Mouse (Mus musculus) embryonic facial prominence, embryonic 14.5 days (tissue): ENCODE measurements around the gene Gpnmb. TPM values are rescaled to one million over a fixed set of nuclear protein-coding genes. Genes with fewer than 3 reads are reported as not detected.
A peak's percentile ranks its signal among the peaks of the same experiment; 100 is the strongest.

Source experiments
- ATAC-seq: fragments of 200-750 bp; cut with Nextera tagmentation; 2 replicates; pipeline ENCODE4 v1.8.0; 2017; ENCODE audit warnings: low read depth, moderate number of reproducible peaks, moderate TSS enrichment
- DNase-seq: peaks from one replicate; pipeline ENCODE4 v3.0.0-alpha.2; 2015; ENCODE audit warnings: low spot score
- H3K27ac ChIP-seq: fragments of 300-500 bp; sonication (generic); replicated peaks from 2 replicates; pipeline ENCODE4 v1.5.1; 2014; ENCODE audit warnings: low read depth, mild to moderate bottlenecking, low read length, moderate library complexity
- H3K27me3 ChIP-seq: fragments of 300-500 bp; sonication (generic); replicated peaks from 2 replicates; pipeline ENCODE4 v1.6.1; 2014; ENCODE audit warnings: low read length; ENCODE audit not compliant: control insufficient read depth, insufficient read depth
- H3K36me3 ChIP-seq: fragments of 300-500 bp; sonication (generic); 2 replicates; pipeline ENCODE4 v1.6.1; 2014; ENCODE audit warnings: low read length, mixed read lengths; ENCODE audit not compliant: control insufficient read depth, insufficient read depth
- H3K4me1 ChIP-seq: fragments of 300-500 bp; sonication (generic); 2 replicates; pipeline ENCODE4 v1.6.1; 2014; ENCODE audit warnings: antibody characterized with exemption, low read length; ENCODE audit not compliant: control insufficient read depth, insufficient read depth
- H3K4me2 ChIP-seq: fragments of 300-500 bp; sonication (generic); 2 replicates; pipeline ENCODE4 v1.6.1; 2014; ENCODE audit warnings: low read depth, mild to moderate bottlenecking, low read length, moderate library complexity, mixed read lengths
- H3K4me3 ChIP-seq: fragments of 300-500 bp; sonication (generic); 2 replicates; pipeline ENCODE4 v1.5.1; 2014; ENCODE audit warnings: low read depth, mild to moderate bottlenecking, low read length
- H3K9ac ChIP-seq: fragments of 300-500 bp; sonication (generic); 2 replicates; pipeline ENCODE4 v1.6.1; 2014; ENCODE audit warnings: low read depth, mild to moderate bottlenecking, low read length, moderate library complexity, mixed read lengths
- H3K9me3 ChIP-seq: fragments of 300-500 bp; sonication (generic); 2 replicates; pipeline ENCODE4 v1.6.1; 2016; ENCODE audit warnings: low read length; ENCODE audit not compliant: control insufficient read depth
- WGBS: fragments of 180-500 bp; shearing (Covaris S2); extraction: QIAGEN DNeasy Blood & Tissue Kit; methylation state at CpG from one replicate; pipeline ENCODE4 v1.1.7; 2014; 5-methylcytosine and 5-hydroxymethylcytosine counted together
- polyA plus RNA-seq: library from polyadenylated mRNA; unstranded; fragments of >200 nt; fragmentation: Nextera tagmentation; extraction: Ambion mirVana; gene quantifications from 2 replicates; pipeline ENCODE4 v1.2.1, GENCODE M21; 2014

The Gpnmb gene
- polyA plus RNA-seq, 1 experiment from 2014 or later, result 1.6 TPM

DNA sequence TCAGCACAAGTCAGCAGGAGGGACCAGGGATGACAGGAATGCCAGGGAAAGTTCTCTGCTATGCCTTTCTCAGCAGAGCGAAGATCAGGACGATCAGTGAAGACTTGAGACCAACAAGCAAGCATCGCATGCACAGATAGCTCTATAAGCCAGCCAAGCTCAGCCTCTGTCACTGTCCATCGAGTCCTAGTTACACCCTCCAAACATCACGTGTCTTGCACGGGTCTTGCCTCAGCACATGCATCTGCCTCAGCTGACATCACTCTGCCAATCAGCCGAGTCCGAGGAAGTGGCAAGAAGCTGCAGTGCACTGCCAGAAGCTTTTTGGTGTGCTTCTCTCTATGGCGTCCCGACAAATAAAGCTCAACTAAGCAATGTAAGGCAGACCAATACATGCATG is 13.0 kb upstream of the Gpnmb start:
- H3K4me2 ChIP-seq, result no peak overlapping the region
- no peak overlapping the region for H3K4me3 ChIP-seq
- 83% methylated on average over 10 of the region's 10 CpGs for WGBS
- no peak overlapping the region for H3K9ac ChIP-seq
- no peaks in the 10 kb centered on the region for H3K9me3 ChIP-seq
- DNase-seq, result no peak
- H3K27me3 ChIP-seq, result no peaks in the 10 kb centered on the region
- ATAC-seq, result no peak
- H3K36me3 ChIP-seq, result no peaks in the 10 kb centered on the region
- H3K27ac ChIP-seq, result no peak overlapping the region
- no peaks in the 10 kb centered on the region for H3K4me1 ChIP-seq

DNA sequence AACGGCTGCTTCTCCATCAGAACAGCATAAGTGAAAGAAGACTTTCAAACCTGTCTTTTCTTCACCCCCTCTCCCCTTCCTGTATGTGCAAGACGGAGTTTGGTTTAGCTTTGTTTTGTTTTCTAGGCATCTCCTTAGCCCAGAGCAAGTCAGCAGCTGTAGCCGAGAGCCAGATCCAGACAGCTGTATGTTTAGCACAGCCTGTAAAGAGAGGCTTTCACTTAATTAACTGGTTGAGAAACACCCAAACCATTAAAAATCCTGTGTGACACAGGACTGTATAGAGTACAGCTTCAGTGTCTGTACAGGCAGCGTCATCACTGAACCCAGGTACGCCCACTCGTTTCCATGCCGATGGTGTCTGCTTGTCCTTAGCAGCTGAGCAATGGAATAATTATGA is 11.1 kb upstream of the Gpnmb start:
- Histone ChIP-seq H3K36me3 (no peaks in the 10 kb centered on the region), H3K4me2 (no peak overlapping the region), H3K27me3 (no peaks in the 10 kb centered on the region), H3K4me1 (no peaks in the 10 kb centered on the region), H3K4me3 (no peak overlapping the region), H3K27ac (no peak overlapping the region), H3K9ac (no peak overlapping the region), H3K9me3 (no peaks in the 10 kb centered on the region)
- WGBS, result 75% methylated on average over 7 of the region's 7 CpGs
- ATAC-seq, result no peak
- no peak for DNase-seq

DNA sequence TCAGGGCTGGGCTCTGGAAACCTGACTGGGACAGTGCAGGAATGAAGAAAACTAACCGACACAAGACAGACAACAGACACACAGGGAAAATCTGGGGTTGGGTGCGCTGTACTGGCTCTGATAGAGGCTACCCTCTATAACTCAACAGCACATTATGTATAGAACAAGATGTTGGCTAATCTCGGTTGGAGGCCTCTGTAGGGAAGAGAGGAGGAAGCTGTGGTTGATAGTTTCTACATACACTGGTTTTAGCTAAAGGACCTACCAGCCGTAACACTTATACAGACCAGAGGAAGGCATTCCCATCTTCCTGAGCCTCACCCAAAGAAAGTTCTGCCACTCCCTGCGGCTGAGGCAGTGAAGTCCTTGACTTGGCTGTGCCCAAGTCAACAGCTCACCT is 9.8 kb upstream of the Gpnmb start:
- DNase-seq (no peak), ATAC-seq (no peak)
- Histone ChIP-seq H3K4me2 (no peak overlapping the region), H3K36me3 (no peaks in the 10 kb centered on the region), H3K27ac (no peak overlapping the region), H3K27me3 (no peaks in the 10 kb centered on the region), H3K9me3 (no peaks in the 10 kb centered on the region), H3K4me3 (no peak overlapping the region), H3K9ac (no peak overlapping the region), H3K4me1 (no peaks in the 10 kb centered on the region)
- 86% methylated on average over 5 of the region's 5 CpGs for WGBS

DNA sequence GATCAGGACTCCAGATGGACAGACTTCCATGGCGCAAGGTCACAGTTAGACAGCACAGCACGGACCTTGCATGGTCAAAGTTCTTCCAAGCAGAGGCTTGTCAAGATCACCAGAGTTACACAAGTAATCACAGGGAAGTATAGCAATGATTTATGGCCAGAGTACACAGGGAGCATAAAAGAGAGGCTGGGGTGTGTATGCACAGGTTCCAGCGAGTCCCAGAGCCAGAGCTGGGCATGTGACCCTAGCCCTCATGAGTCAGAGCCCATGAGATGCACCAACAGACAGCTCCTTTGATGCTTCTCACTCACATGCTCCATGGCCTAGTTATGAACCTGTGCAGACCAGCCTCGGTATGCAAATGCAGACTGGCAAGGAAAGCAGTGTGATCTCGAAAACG is 8.3 kb upstream of the Gpnmb start:
- H3K27me3 ChIP-seq, result no peaks in the 10 kb centered on the region
- DNase-seq (no peak), ATAC-seq (no peak)
- no peak overlapping the region for H3K4me3 ChIP-seq
- H3K9me3 ChIP-seq, result no peaks in the 10 kb centered on the region
- no peaks in the 10 kb centered on the region for H3K36me3 ChIP-seq
- no peaks in the 10 kb centered on the region for H3K4me1 ChIP-seq
- 81% methylated on average over 6 of the region's 6 CpGs for WGBS
- H3K4me2 ChIP-seq, result no peak overlapping the region
- no peak overlapping the region for H3K9ac ChIP-seq
- H3K27ac ChIP-seq, result no peak overlapping the region

DNA sequence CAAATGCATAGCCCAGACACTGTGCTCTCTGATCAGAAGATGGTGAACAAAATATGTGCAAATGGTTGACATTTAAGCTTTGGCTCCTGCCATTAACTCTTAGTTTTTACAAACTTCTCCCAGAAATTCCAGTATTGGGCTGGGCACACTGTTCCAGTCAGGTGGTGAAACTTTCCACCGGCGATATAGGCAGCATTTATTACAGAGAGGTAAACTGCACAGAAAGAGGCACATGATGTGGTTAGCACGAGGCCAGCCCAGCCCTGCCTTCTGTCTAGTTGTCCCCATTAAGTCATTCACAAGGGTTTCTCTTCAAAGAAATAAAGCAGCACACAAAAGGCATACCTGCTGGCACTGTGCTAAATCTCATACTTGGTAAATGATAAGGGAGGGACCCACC is 7.6 kb upstream of the Gpnmb start:
- no peaks in the 10 kb centered on the region for H3K4me1 ChIP-seq
- no peak for DNase-seq
- H3K9me3 ChIP-seq, result no peaks in the 10 kb centered on the region
- WGBS, result 79% methylated on average over 3 of the region's 3 CpGs
- no peak overlapping the region for H3K4me3 ChIP-seq
- no peak overlapping the region for H3K4me2 ChIP-seq
- H3K27ac ChIP-seq, result no peak overlapping the region
- no peak overlapping the region for H3K9ac ChIP-seq
- no peaks in the 10 kb centered on the region for H3K27me3 ChIP-seq
- no peaks in the 10 kb centered on the region for H3K36me3 ChIP-seq
- ATAC-seq, result no peak

DNA sequence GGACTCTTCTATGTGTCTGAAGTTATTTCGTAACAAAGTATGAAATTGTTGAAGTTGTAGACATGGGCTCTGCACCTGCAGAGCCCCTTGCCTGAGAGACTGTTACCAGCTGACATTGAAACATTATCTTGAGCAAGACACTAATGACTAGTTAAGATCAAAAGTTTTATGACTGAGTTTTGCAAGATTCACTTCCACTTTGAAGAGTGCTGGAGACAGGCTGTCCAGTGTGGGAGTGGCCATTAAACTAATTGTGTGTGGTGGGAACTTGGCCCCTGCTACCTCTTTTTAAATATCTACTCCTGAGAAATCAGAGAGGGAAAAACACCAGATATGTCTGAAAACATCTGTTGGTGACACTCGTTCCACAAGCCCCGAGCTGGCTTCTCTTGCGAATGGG is 5.1 kb upstream of the Gpnmb start:
- H3K27me3 ChIP-seq, result no peaks in the 10 kb centered on the region
- no peak overlapping the region for H3K9ac ChIP-seq
- 68% methylated on average over 4 of the region's 4 CpGs for WGBS
- H3K4me3 ChIP-seq, result no peak overlapping the region
- no peaks in the 10 kb centered on the region for H3K36me3 ChIP-seq
- no peaks in the 10 kb centered on the region for H3K9me3 ChIP-seq
- H3K4me2 ChIP-seq, result no peak overlapping the region
- ATAC-seq, result no peak
- no peaks in the 10 kb centered on the region for H3K4me1 ChIP-seq
- DNase-seq, result no peak
- H3K27ac ChIP-seq, result no peak overlapping the region

DNA sequence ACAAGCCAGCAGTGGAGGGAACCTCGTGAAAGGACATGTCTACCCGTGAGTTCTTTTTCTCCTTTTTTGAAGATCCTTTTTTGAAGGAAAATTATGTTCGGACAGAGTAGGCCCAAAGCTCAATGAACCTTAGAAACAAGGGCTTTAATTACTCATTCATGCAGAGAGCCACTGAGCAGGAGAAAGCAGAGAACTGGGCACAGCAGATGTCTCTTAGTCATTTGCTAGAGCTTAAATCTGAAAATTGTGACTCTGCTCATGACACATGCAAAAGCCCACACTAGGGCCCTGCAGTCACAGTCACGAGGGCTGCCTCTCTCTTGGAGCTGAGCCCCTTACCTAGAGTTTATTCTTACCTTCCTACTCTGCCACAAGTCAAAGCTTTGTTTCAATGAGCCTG is 3.6 kb upstream of the Gpnmb start:
- Histone ChIP-seq H3K36me3 (no peaks in the 10 kb centered on the region), H3K9me3 (no peaks in the 10 kb centered on the region), H3K9ac (no peak overlapping the region), H3K4me3 (no peak overlapping the region), H3K27ac (no peak overlapping the region), H3K4me2 (no peak overlapping the region), H3K27me3 (no peaks in the 10 kb centered on the region), H3K4me1 (0 out of 2 replicates have a peak, but pooled peaks cover 3% of the 10 kb centered on the region)
- ATAC-seq, result no peak
- 70% methylated on average over 4 of the region's 4 CpGs for WGBS
- DNase-seq, result no peak

DNA sequence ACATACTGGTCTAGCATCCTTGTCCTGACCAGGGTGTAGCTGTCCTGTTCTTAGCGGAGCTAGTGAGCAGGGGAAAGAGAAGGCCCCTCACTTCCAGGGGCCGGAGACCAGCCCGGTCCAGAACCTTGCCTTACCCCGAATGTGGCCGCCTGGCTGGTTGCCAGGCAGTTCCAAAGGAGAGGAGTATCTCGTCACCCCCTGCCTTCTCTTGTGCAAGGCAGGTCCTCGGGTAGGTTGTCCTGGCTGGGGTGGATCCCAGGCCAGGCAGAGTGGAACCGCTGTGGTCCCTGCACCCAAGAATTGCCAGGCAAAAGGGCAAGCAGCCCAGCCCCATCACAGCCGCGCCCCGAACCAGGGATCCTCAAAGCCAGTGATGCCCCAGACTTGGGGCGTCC is 919 bp downstream of the Gpnmb start:
- Histone ChIP-seq H3K4me1 (0 out of 2 replicates have a peak, but pooled peaks cover 3% of the 10 kb centered on the region), H3K27ac (no peak overlapping the region), H3K4me2 (no peak overlapping the region), H3K9ac (no peak overlapping the region), H3K4me3 (no peak overlapping the region), H3K9me3 (no peaks in the 10 kb centered on the region), H3K36me3 (no peaks in the 10 kb centered on the region), H3K27me3 (no peaks in the 10 kb centered on the region)
- 78% methylated on average over 10 of the region's 12 CpGs for WGBS
- ATAC-seq (no peak), DNase-seq (no peak)

DNA sequence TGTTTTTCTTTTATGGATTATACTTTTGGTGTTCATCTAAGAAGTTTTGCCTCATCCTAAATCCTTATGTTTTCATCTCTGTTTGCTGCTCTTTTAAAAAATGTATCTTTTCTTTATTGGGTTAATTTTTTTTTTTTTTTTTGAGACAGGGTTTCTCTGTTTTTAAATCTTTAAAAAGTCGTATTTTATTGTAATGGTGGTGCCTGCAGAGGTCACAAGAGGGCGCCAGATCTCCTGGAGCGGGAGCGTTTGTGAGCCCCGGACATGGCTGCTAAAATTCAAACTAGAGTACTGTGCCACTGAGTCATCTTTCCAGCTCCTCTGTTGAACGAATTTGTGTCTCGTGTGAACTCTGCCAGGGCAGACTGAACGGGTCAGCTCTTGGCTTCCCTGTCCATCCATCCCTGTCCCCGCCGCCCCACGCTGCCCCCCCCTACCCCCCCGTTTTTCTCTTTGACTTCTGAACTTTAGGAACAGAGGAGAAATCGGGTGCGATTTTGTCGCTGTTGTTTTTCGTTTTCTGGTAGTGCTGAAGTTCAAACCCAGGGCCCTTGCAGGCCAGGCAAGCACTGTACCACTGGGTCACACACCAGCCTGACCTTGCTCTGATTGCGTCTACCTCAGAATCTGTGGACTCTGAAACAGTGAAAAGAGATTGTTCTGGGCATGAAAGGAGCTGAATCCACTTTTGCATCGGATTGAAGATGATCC is 3.3 kb downstream of the Gpnmb start:
- DNase-seq (peak; percentile 80), ATAC-seq (no peak; the same call in 1 of the 2 replicates)
- H3K4me2 ChIP-seq, result peak overlapping the region; percentile 43
- H3K4me1 ChIP-seq, result 0 out of 2 replicates have a peak, but pooled peaks cover 3% of the 10 kb centered on the region
- peak overlapping the region; percentile 60 for H3K9ac ChIP-seq
- H3K27ac ChIP-seq, result no peak overlapping the region
- WGBS, result 15% methylated on average over 17 of the region's 18 CpGs
- H3K27me3 ChIP-seq, result no peaks in the 10 kb centered on the region
- H3K9me3 ChIP-seq, result no peaks in the 10 kb centered on the region
- H3K4me3 ChIP-seq, result peak overlapping the region; percentile 35
- no peaks in the 10 kb centered on the region for H3K36me3 ChIP-seq
